Mouse (Mus musculus): ENCODE data around the gene Bbs12. TPM values are rescaled to one million over a fixed set of nuclear protein-coding genes. Genes with fewer than 3 reads are reported as not detected.

The Bbs12 gene
- polyA plus RNA-seq, 1 experiment, result 2.9 TPM

GRCm38 (mm10) chr3:37350386-37350785 lies 38.0 kb downstream of the Bbs12 start:
- TF ChIP-seq CTCF (IDR thresholded peaks at IDR 0.05; ENCODE audit: control insufficient read depth, insufficient read depth, low read length), result no peak
- TF ChIP-seq POLR2A (IDR thresholded peaks at IDR 0.05; ENCODE audit: borderline replicate concordance, control insufficient read depth, low read depth, low read length), result no peak
- 54% methylated on average over 7 of the region's 7 CpGs for WGBS
- Histone ChIP-seq H3K4me3 (replicated peaks; ENCODE audit: control insufficient read depth, low read depth, low read length) (no peak overlapping the region), H3K27ac (ENCODE audit: control insufficient read depth, insufficient read depth, low read depth, low read length, poor library complexity) (no peak overlapping the region), H3K4me1 (ENCODE audit: control insufficient read depth, insufficient read depth, low read length) (no peaks in the 10 kb centered on the region; the same call in 1 of the 2 replicates)

- TF ChIP-seq CTCF (IDR thresholded peaks at IDR 0.05; ENCODE audit: control insufficient read depth, insufficient read depth, low read length) (no peak), POLR2A (IDR thresholded peaks at IDR 0.05; ENCODE audit: borderline replicate concordance, control insufficient read depth, low read depth, low read length) (no peak)
- 84% methylated on average over 10 of the region's 10 CpGs for WGBS
- H3K4me3 ChIP-seq (replicated peaks; ENCODE audit: control insufficient read depth, low read depth, low read length), result no peak overlapping the region
- H3K4me1 ChIP-seq (ENCODE audit: control insufficient read depth, insufficient read depth, low read length), result no peaks in the 10 kb centered on the region
- no peak overlapping the region for H3K27ac ChIP-seq (ENCODE audit: control insufficient read depth, insufficient read depth, low read depth, low read length, poor library complexity)
These were observed 41.7 kb downstream of the Bbs12 start for GRCm38 (mm10) chr3:37353951-37354481.

DNA sequence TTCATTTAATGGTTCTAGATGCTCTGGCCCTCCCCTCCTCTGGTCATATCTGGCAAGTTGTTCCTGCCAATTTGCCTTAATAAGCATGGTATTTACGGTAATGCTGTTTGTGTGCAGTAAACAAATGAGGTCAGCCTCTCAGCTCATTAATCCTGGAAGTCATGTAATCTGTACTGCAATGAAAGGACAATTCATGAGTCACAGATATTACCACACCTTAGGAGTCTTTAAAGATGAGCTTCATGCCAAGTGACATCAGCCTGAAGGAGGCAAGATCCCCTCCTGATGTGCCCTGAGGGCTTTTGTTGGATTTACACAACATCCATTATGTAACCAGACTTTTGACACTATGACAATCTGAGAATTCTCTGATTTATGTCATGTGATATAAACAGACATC lies 42.4 kb downstream of the Bbs12 start:
- Histone ChIP-seq H3K27ac (ENCODE audit: control insufficient read depth, insufficient read depth, low read depth, low read length, poor library complexity) (no peak overlapping the region), H3K4me1 (ENCODE audit: control insufficient read depth, insufficient read depth, low read length) (no peaks in the 10 kb centered on the region), H3K4me3 (replicated peaks; ENCODE audit: control insufficient read depth, low read depth, low read length) (no peak overlapping the region)
- TF ChIP-seq CTCF (IDR thresholded peaks at IDR 0.05; ENCODE audit: control insufficient read depth, insufficient read depth, low read length) (no peak), POLR2A (IDR thresholded peaks at IDR 0.05; ENCODE audit: borderline replicate concordance, control insufficient read depth, low read depth, low read length) (no peak)
- WGBS, result 86% methylated on average over 1 of the region's 1 CpGs

DNA sequence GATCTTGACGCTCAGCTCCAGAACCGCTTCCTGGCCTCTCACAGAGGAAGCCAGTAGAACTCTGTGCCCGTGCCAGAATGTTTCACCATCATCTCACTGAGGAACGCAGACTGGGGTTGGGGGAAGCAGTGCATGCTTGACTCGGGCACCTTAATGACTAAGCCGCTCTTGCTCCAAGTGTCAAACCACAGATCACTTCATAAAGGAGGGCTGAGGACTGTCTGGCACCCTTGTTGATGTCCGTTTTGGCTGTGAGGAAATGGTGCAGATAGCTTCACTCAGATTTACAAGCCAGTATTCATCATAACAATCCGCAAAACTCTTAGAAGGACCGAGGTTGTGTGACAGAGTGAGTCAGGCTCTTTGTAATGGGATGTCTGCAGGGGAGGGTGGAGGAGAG lies 48.4 kb downstream of the Bbs12 start:
- 18% methylated on average over 9 of the region's 9 CpGs for WGBS
- Histone ChIP-seq H3K27ac (ENCODE audit: control insufficient read depth, insufficient read depth, low read depth, low read length, poor library complexity) (no peak overlapping the region; the same call in 1 of the 2 replicates), H3K4me3 (replicated peaks; ENCODE audit: control insufficient read depth, low read depth, low read length) (no peak overlapping the region), H3K4me1 (ENCODE audit: control insufficient read depth, insufficient read depth, low read length) (no peaks in the 10 kb centered on the region; the same call in 1 of the 2 replicates)
- TF ChIP-seq CTCF (IDR thresholded peaks at IDR 0.05; ENCODE audit: control insufficient read depth, insufficient read depth, low read length), result no peak
- no peak for TF ChIP-seq POLR2A (IDR thresholded peaks at IDR 0.05; ENCODE audit: borderline replicate concordance, control insufficient read depth, low read depth, low read length)

- no peaks in the 10 kb centered on the region; the same call in 1 of the 2 replicates for H3K4me1 ChIP-seq (ENCODE audit: control insufficient read depth, insufficient read depth, low read length)
- 51% methylated on average over 4 of the region's 4 CpGs for WGBS
- H3K4me3 ChIP-seq (replicated peaks; ENCODE audit: control insufficient read depth, low read depth, low read length), result no peak overlapping the region
- no peak for TF ChIP-seq CTCF (IDR thresholded peaks at IDR 0.05; ENCODE audit: control insufficient read depth, insufficient read depth, low read length)
- TF ChIP-seq POLR2A (IDR thresholded peaks at IDR 0.05; ENCODE audit: borderline replicate concordance, control insufficient read depth, low read depth, low read length), result no peak
- H3K27ac ChIP-seq (ENCODE audit: control insufficient read depth, insufficient read depth, low read depth, low read length, poor library complexity), result no peak overlapping the region
These were observed 52.8 kb downstream of the Bbs12 start for GRCm38 (mm10) chr3:37365144-37365543.

DNA sequence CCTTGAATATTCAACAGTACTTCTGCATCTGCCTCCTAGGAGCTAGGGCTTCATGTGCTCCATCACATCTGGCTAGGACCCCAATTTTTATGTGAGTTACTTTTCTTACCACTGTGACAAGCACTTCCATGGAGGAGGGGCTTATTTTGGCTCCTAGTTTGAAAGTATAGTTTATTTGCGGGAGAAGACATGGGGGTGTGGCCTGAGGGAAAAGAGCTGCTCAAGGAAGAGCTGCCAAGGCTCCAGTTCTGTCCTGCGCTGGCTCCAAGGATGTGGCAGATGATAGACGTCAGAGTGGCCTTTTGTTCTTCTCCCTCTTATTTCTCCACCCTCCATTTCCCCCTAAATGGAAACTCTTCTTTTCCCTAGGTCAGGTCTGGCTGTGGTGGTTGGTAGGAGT lies 53.6 kb downstream of the Bbs12 start:
- H3K4me3 ChIP-seq (replicated peaks; ENCODE audit: control insufficient read depth, low read depth, low read length), result no peak overlapping the region
- TF ChIP-seq POLR2A (IDR thresholded peaks at IDR 0.05; ENCODE audit: borderline replicate concordance, control insufficient read depth, low read depth, low read length), result no peak
- TF ChIP-seq CTCF (IDR thresholded peaks at IDR 0.05; ENCODE audit: control insufficient read depth, insufficient read depth, low read length), result no peak
- no peak overlapping the region for H3K27ac ChIP-seq (ENCODE audit: control insufficient read depth, insufficient read depth, low read depth, low read length, poor library complexity)
- H3K4me1 ChIP-seq (ENCODE audit: control insufficient read depth, insufficient read depth, low read length), result no peaks in the 10 kb centered on the region; the same call in 1 of the 2 replicates
- 71% methylated on average over 3 of the region's 3 CpGs for WGBS

DNA sequence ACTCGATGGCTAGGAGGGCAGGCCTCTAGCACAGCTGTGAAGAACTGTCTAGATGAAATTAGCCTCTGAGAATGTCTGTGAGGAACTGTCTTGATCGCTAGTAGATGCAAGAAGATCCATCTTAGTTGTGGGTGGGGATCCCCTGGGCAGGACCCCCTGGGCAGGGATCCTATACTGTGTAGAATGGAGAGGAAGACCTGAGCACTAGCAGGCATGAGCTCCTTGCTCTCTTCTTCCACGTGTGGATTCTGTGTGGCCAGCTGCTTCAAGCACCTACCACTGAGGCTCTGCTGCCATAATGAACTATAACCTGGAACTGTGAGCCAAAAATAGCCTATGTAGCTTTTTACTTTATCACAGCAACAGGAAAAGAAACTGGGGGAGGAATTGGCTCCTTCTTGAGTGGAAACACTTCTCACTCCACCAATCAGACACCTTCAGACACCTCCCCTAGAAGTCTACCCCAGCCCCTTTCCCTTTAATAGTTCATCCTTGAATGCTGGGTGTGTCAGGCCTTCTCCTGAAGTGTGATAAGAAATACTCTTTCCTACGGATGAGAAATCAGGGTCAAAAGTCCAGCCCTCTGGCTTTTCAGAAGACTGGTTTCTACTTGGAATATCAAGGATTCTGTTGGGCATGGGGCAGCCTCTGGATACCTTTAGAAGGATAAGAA lies 54.2 kb downstream of the Bbs12 start:
- Histone ChIP-seq H3K27ac (ENCODE audit: control insufficient read depth, insufficient read depth, low read depth, low read length, poor library complexity) (no peak overlapping the region), H3K4me3 (replicated peaks; ENCODE audit: control insufficient read depth, low read depth, low read length) (no peak overlapping the region), H3K4me1 (ENCODE audit: control insufficient read depth, insufficient read depth, low read length) (no peaks in the 10 kb centered on the region; the same call in 1 of the 2 replicates)
- WGBS, result 57% methylated on average over 4 of the region's 4 CpGs
- no peak for TF ChIP-seq POLR2A (IDR thresholded peaks at IDR 0.05; ENCODE audit: borderline replicate concordance, control insufficient read depth, low read depth, low read length)
- no peak for TF ChIP-seq CTCF (IDR thresholded peaks at IDR 0.05; ENCODE audit: control insufficient read depth, insufficient read depth, low read length)

DNA sequence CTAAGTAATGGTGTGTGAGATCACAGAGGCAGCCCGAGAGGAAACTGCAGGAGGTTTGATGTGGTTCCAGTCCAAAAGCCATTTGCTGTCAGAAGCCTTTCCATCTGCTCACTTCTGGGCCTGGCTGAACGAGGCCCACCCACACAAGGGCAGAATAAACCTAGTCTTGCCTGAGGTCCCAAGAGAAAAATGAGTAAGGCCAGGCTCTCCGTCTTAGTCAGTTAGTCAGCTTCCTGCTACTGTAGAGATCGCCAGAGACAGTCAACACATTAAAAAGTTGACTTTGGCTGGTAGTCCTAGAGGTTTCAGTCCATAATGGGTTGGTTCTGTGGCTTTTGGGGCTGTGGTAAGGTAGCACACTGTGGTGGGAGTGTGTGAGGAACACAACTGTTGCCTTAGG lies 58.1 kb downstream of the Bbs12 start:
- H3K27ac ChIP-seq (ENCODE audit: control insufficient read depth, insufficient read depth, low read depth, low read length, poor library complexity), result no peak overlapping the region
- no peaks in the 10 kb centered on the region; the same call in 1 of the 2 replicates for H3K4me1 ChIP-seq (ENCODE audit: control insufficient read depth, insufficient read depth, low read length)
- TF ChIP-seq POLR2A (IDR thresholded peaks at IDR 0.05; ENCODE audit: borderline replicate concordance, control insufficient read depth, low read depth, low read length) (no peak), CTCF (IDR thresholded peaks at IDR 0.05; ENCODE audit: control insufficient read depth, insufficient read depth, low read length) (no peak)
- no peak overlapping the region for H3K4me3 ChIP-seq (replicated peaks; ENCODE audit: control insufficient read depth, low read depth, low read length)
- 60% methylated on average over 4 of the region's 4 CpGs for WGBS

Other genes with a start within 250 kb of the Bbs12 start
- gene Adad1, start 249.0 kb upstream of the Bbs12 start, polyA plus RNA-seq (2011; ENCODE audit: insufficient read depth, insufficient read length, low replicate concordance, missing spikeins), result not detected in 2 replicates
- gene Il2, start 186.6 kb upstream of the Bbs12 start, polyA plus RNA-seq (2011; ENCODE audit: insufficient read depth, insufficient read length, low replicate concordance, missing spikeins), result 1.7 and 3.7 TPM in 2 replicates
- gene Il21, start 79.9 kb upstream of the Bbs12 start, polyA plus RNA-seq (2011; ENCODE audit: insufficient read depth, insufficient read length, low replicate concordance, missing spikeins), result not detected in 2 replicates
- gene Cetn4, start 154 bp downstream of the Bbs12 start, polyA plus RNA-seq (2011; ENCODE audit: insufficient read depth, insufficient read length, low replicate concordance, missing spikeins), result 1.7 and 4.8 TPM in 2 replicates
- gene Fgf2, start 35.8 kb downstream of the Bbs12 start, polyA plus RNA-seq (2011; ENCODE audit: insufficient read depth, insufficient read length, low replicate concordance, missing spikeins), result 0.67 TPM in 1 of 2 replicates, not detected in the other
- 11.7 and 15.9 TPM in 2 replicates for gene Spata5, start 107.3 kb downstream of the Bbs12 start, polyA plus RNA-seq (2011; ENCODE audit: insufficient read depth, insufficient read length, low replicate concordance, missing spikeins)
- 3.4 and 7.3 TPM in 2 replicates for gene Nudt6, start 107.7 kb downstream of the Bbs12 start, polyA plus RNA-seq (2011; ENCODE audit: insufficient read depth, insufficient read length, low replicate concordance, missing spikeins)

Data from bone marrow, adult 2 months (tissue).